Mouse (Mus musculus) left cerebral cortex, postnatal 36 days (tissue): ENCODE data around the gene Tm4sf4. TPM values are rescaled to one million over a fixed set of nuclear protein-coding genes. Genes with fewer than 3 reads are reported as not detected.

Experiments
- DNase-seq, 2 experiments: peaks; one replicate each; pipeline ENCODE4 v3.0.0; 2021 to 2022; ENCODE audit warnings: low spot score in 2 of 2, mixed read lengths in 1 of 2
- intact Hi-C: fragments of 180-260 bp; cut with DNase I; formaldehyde crosslinking; loops from one replicate; pipeline ENCODE4 v1.15.1; 2025
- total RNA-seq, 2 experiments: library from RNA; stranded (reverse); gene quantifications; 2 replicates each; pipeline ENCODE4 v1.2.3; 2021

The Tm4sf4 gene
- total RNA-seq, 2 experiments from 2014 or later: not detected

GRCm38 (mm10) chr3:57470981-57471601 lies 46.0 kb downstream of the Tm4sf4 start:
- intact Hi-C loops: loop anchor here (2.0 to 5.0 kb wide), 2 partner anchors 36 to 154 kb away; no protein-coding TSS in a partner anchor
- DNase-seq: peak; percentile 13 to 24

DNA sequence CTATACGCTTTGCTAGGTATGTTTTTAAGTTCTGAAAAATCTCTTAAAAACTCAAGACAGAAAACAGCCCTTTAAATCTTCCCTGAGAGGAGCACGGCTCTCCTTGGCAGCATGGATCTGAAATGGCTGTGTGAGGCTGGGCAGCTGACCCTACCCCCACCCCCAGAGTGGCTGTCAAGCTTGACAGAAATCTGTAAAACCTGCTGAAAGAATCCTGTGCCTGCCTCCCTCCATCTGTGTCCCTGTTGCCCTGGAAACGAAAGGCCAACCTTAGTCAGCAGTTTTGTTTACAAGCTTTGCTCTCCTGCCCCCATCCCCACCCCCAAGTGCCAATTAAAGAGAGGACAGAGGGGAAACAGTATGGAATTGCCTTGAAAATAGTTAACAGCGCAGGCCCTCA lies 47.3 kb downstream of the Tm4sf4 start:
- intact Hi-C loops: loop anchor here (2.0 to 5.0 kb wide), 2 partner anchors 35 to 102 kb away; partner anchors contain the start of gene Wwtr1
- DNase-seq: no peak

DNA sequence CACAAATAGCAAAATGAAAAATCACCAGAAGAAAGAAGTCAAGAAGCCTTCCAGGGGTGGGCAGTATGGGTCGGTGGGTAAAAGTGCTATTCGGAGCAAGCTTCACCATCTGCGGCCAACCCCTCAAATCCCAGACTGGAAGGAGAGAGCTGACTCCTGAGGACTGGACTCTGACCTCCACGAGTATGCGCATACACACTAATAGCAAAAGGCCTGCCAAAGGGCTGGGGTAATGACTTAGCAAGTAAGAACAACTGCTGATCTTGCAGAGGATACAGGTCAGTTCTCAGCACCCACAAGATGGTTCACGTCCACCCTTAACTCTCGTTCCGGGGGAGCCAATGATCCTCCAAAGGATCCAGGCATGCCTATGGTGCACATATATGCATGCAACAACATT lies 49.3 kb downstream of the Tm4sf4 start:
- intact Hi-C loops: loop anchor here (5.0 kb wide), 1 partner anchor 33 kb away; no protein-coding TSS in a partner anchor
- DNase-seq: no peak

- intact Hi-C loops: no loop called here
Observed at GRCm38 (mm10) chr3:57480640-57481039, 55.5 kb downstream of the Tm4sf4 start.

GRCm38 (mm10) chr3:57481981-57482380 lies 56.9 kb downstream of the Tm4sf4 start:
- DNase-seq: no peak
- intact Hi-C loops: no loop called here

More at GRCm38 (mm10) chr3:57480640-57481039, 55.5 kb downstream of the Tm4sf4 start:
- no peak for DNase-seq

- intact Hi-C loops: no loop called here
- no peak for DNase-seq
Observed at GRCm38 (mm10) chr3:57486068-57486467, 61.0 kb downstream of the Tm4sf4 start.

DNA sequence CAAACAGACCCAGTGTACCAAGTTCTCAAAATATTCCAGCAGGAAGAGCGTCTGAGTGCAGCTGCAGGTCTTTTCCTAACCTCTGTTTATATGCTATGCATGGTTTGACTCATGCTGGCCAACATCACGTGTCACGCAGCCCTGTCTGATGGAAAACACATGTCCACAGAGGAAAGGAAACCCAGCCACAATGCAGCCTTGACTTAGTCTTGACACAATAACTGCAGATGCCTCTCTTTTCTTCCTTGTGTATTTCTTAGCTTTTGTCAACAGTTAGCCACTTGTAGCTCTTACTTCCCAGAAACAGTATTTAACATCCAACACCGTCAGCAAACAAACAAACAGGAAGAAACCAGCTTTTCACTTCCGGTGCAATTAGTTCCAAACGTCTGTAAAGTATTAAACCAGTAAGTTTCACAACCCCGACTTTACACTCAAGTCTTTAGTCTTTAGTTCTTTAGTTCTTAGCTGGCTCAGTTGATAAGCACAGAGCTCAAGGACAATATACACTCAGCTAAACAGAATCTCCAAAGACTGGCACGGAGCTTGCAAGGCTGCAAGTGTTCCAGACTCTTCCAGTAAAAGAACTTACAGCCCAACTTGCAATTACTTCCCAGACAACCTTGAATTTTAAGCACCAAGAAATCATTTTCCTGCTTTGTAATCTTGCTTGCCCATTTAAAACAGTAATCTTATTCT lies 62.5 kb downstream of the Tm4sf4 start:
- no peak for DNase-seq
- intact Hi-C loops: no loop called here

Other genes starting within 250 kb of the Tm4sf4 start
- 10 to 100 TPM; 15.6 to 18.0 TPM for gene Tm4sf1, start 123.3 kb upstream of the Tm4sf4 start, total RNA-seq
- 10 to 100 TPM; 12.9 to 13.9 TPM for gene Wwtr1, start 150.6 kb downstream of the Tm4sf4 start, total RNA-seq
- 10 to 100 TPM; 17.7 to 23.6 TPM for gene Commd2, start 226.4 kb downstream of the Tm4sf4 start, total RNA-seq